Mouse (Mus musculus): ENCODE data around the gene Selplg.

GRCm38 (mm10) chr5:113857631-113858030, 25.2 kb upstream of the Selplg start:
- TF ChIP-seq CTCF (IDR thresholded peaks at IDR 0.05; ENCODE audit: low read depth) = no peak
- no peak for TF ChIP-seq EP300 (IDR thresholded peaks at IDR 0.05; ENCODE audit: low read depth)

Measured in liver, postnatal 0 days (tissue).